Mouse (Mus musculus) right cerebral cortex, adult 18-20 months (tissue): Measurements from ENCODE around the gene Ezh1.
A peak's percentile ranks its signal among the peaks of the same experiment; 100 is the strongest.
"Not testable (repeated sequence)": the region's sequence is repeated elsewhere in the genome, so short reads cannot be mapped to it uniquely, and the experiment has no call there.

Experiments
- DNase-seq: peaks from one replicate; pipeline ENCODE4 v3.0.0; 2022; ENCODE audit warnings: mixed read lengths

The Ezh1 gene

GRCm38 (mm10) chr11:101167211-101167962 lies 58.9 kb downstream of the Ezh1 start:
- DNase-seq = no peak

GRCm38 (mm10) chr11:101166357-101166756 lies 59.9 kb downstream of the Ezh1 start:
- no peak for DNase-seq

GRCm38 (mm10) chr11:101164677-101165580 lies 61.3 kb downstream of the Ezh1 start:
- no peak for DNase-seq

- no peak for DNase-seq
Observed at GRCm38 (mm10) chr11:101164351-101164665, 62.0 kb downstream of the Ezh1 start.

GRCm38 (mm10) chr11:101163476-101164350 lies 62.5 kb downstream of the Ezh1 start:
- no peak for DNase-seq

- DNase-seq = peak; percentile 50
Observed at GRCm38 (mm10) chr11:101162772-101163171, 63.5 kb downstream of the Ezh1 start.

- no peak for DNase-seq
Observed at GRCm38 (mm10) chr11:101162301-101162700, 64.0 kb downstream of the Ezh1 start.

GRCm38 (mm10) chr11:101161551-101161950 lies 64.7 kb downstream of the Ezh1 start:
- no peak for DNase-seq

GRCm38 (mm10) chr11:101160981-101161505 lies 65.2 kb downstream of the Ezh1 start:
- DNase-seq = not testable (repeated sequence)

GRCm38 (mm10) chr11:101160151-101160550 lies 66.1 kb downstream of the Ezh1 start:
- not testable (repeated sequence) for DNase-seq

GRCm38 (mm10) chr11:101155728-101156371 lies 70.4 kb downstream of the Ezh1 start, which contains the start of gene Tubg2:
TSS of gene Tubg2 (plus strand) at chr11:101155907.
- DNase-seq = peak; percentile 90

- no peak for DNase-seq
Observed at GRCm38 (mm10) chr11:101155151-101155550, 71.1 kb downstream of the Ezh1 start.

GRCm38 (mm10) chr11:101154648-101155047 lies 71.6 kb downstream of the Ezh1 start:
- DNase-seq = no peak

GRCm38 (mm10) chr11:101152825-101153224 lies 73.4 kb downstream of the Ezh1 start:
- no peak for DNase-seq

GRCm38 (mm10) chr11:101151063-101151462 lies 75.2 kb downstream of the Ezh1 start:
- no peak for DNase-seq

GRCm38 (mm10) chr11:101149178-101150105 lies 76.8 kb downstream of the Ezh1 start:
- no peak for DNase-seq

GRCm38 (mm10) chr11:101148751-101149150 lies 77.5 kb downstream of the Ezh1 start:
- DNase-seq = no peak

GRCm38 (mm10) chr11:101146377-101146776 lies 79.9 kb downstream of the Ezh1 start:
- DNase-seq = peak; percentile 58

- peak; percentile 68 for DNase-seq
Observed at GRCm38 (mm10) chr11:101143338-101144225, 82.7 kb downstream of the Ezh1 start.
